Mouse (Mus musculus) adrenal gland (tissue): ENCODE measurements around the gene Brd7.

Source experiments
- intact Hi-C: fragments of 180-260 bp; cut with DNase I; formaldehyde crosslinking; loops from one replicate; pipeline ENCODE4 v1.15.1; 2025

Gene Brd7

DNA sequence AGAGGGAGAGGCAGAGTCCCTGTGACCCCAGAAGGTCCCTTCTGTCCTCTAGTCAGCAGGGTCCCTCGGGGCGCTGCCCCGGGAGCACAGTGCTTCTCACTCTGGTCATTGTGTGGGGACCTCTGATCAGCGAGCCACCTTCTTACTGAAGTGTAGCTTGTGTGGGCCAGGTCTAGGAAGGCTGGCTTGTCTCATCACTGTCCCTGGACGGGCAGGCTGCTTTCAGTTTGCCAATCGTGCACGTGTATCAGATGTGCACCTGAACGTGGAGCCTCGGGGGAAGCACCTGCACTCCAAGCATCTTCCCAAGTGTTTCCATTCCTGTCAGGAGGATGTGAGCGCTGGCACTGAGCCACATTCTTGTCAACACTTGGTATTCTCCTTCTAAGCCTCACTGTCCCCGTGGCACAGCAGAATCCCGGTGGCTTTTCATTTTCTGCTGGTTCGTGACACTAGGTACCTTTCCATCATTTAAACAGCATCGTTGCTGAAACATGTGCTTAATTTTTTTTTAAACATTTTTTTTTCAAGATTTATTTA lies 75.5 kb downstream of the Brd7 start:
- intact Hi-C loops = loop anchor here (10.0 kb wide), 1 partner anchor 238 kb away; the partner anchor contains the start of gene Nkd1

DNA sequence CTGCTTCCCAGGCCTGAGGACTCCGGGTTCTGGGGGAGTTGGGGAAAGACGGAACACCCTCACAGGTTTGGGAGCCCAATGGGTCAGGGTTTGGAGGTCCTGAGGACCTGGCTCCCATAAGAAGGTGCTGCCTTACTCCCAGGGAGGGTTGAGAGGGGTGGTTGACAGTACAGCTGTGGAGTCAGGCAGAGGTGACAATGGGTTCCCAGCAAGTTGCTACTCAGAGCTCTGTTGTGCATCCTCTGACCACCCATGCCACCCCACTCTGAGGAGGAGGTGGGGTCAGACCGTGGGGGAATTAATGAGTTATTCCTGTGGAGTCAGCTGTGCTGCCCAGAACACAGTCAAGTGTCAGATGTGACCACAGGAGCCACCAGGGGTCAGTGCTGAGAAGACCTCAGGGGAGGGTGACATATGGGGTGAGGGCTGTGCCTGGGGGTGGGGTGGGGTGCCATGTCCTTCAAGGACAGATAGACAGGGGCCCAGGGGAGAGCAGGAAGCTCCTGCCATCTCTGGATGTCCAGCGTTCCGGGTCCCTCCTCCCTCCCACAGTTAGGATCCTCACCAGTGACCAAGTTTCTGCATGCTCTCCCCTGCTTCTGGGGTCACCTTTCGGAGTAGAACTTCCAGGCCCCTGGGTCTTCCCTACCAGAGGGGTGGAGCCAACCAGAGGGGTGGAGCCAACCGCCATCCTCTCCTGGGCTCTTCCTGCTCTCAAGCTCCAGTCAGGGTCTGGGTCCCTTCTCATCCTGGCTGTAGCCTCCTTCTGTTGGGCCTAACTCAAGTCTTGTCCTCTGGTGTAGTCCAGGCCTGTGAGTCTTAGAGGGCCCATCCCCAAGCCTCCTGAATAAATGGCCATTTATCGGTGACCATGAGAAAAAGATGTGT lies 76.3 kb downstream of the Brd7 start:
- intact Hi-C loops = loop anchor here (10.0 kb wide), 1 partner anchor 239 kb away; the partner anchor contains the start of gene Nkd1

DNA sequence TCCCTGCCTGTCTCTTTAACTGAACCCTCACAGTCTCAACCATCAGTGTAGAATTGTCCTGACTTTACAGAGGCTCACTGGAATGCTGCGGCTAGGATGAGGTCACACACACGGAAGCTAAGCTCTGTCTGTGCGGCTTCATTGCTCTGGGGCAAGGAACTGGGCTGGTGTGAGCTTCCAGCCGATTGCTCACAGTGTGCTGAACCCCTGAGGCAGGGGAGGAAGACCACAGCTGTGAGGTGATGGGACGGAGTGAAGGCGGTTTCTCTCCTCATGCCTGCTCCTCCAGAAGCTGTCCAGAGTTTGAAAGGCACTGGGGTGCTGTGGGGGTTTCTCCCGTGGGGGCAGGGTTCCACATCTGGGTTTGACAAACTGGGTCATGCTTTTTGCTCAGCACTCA lies 77.3 kb downstream of the Brd7 start:
- intact Hi-C loops = loop anchor here (5.0 to 10.0 kb wide), 2 partner anchors 33 to 240 kb away; partner anchors contain the start of gene Nkd1

DNA sequence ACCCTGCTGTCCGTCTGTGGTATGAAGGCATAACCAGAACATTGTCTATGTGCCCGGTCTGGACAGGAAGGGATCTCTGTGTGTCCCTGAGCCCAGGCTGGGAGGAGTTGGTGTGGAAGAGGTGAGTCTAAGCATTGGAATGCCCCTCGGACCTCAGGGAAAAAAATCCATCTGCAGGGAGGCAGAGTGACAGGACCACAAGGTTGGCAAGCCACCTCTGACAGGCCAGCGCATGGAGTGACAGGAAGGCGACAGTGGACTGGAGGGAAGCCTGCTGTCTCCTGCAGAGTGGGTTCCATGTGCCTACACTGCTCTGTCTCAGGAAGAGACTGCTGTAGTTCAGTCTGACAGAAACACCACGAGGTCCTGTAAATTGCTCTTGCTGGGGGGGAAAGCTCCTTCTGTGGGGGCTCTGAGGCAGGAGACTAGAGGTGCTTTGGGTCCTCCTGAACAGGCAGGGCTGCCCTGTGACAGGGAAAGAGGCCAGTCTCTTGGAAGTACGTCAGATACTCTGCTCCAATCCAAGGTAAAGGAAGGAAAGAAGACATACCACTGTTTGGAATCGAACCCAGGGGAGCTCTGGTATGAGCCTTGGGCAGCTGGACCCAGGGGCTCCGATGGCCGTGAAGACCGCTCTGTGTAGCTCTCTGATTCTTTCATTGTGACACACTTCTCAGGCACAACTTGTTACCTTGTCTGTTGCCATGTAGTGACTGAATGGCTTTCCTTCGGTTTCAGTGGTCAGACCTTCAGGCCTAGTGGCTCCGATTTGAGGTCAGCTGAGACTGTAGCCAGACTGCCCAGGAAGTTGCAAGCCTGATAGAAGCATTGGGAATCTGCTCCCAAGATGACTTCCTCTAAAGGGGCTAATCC lies 78.5 kb downstream of the Brd7 start:
- intact Hi-C loops = loop anchor here (5.0 to 10.0 kb wide), 2 partner anchors 34 to 241 kb away; partner anchors contain the start of gene Nkd1

DNA sequence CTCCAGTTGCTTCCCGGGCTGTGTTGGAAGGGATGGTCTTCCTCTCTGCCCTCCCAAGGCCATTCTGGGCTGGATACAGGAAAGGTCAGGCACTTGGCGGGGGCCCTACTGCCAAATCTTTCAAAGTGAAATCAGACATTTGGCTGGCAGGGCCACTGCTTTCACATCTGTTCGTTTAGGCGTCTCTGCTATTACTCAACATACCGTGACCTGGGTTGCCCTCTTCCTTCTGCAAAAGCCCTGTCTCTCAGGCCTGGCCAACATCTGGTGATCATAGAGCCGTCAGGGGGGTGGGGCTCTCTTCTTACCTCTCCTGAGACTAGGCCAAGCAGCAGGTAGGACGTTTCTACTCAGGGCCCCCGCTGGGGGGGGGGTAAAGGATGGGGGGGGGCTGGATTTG lies 79.3 kb downstream of the Brd7 start:
- intact Hi-C loops = loop anchor here (5.0 to 10.0 kb wide), 2 partner anchors 35 to 242 kb away; partner anchors contain the start of gene Nkd1
